Mouse (Mus musculus) kidney, embryonic 14.5 days (tissue): ENCODE measurements around the gene Arl4d. TPM values are rescaled to one million over a fixed set of nuclear protein-coding genes. Genes with fewer than 3 reads are reported as not detected.
A peak's percentile ranks its signal among the peaks of the same experiment; 100 is the strongest.

Experiments used
- ATAC-seq: fragments of 200-750 bp; cut with Nextera tagmentation; 2 replicates; pipeline ENCODE4 v1.8.0; 2017; ENCODE audit warnings: moderate number of reproducible peaks, mild to moderate bottlenecking, moderate TSS enrichment, moderate library complexity; ENCODE audit not compliant: low FRiP score, low TSS enrichment
- H3K27ac ChIP-seq: fragments of 300-500 bp; sonication (generic); 2 replicates; pipeline ENCODE4 v1.5.1; 2014; ENCODE audit warnings: low read depth, mild to moderate bottlenecking, low read length, moderate library complexity, mixed read lengths
- H3K27me3 ChIP-seq: fragments of 300-500 bp; sonication (generic); 2 replicates; pipeline ENCODE4 v1.6.1; 2014; ENCODE audit warnings: mild to moderate bottlenecking, low read length; ENCODE audit not compliant: control insufficient read depth, insufficient read depth
- H3K36me3 ChIP-seq: fragments of 300-500 bp; sonication (generic); 2 replicates; pipeline ENCODE4 v1.6.1; 2014; ENCODE audit warnings: low read length, mixed read lengths; ENCODE audit not compliant: control insufficient read depth, insufficient read depth
- H3K4me1 ChIP-seq: fragments of 300-500 bp; sonication (generic); 2 replicates; pipeline ENCODE4 v1.6.1; 2014; ENCODE audit warnings: low read length, mixed read lengths; ENCODE audit not compliant: control insufficient read depth, insufficient read depth
- H3K4me2 ChIP-seq: fragments of 300-500 bp; sonication (generic); replicated peaks from 2 replicates; pipeline ENCODE4 v1.6.1; 2014; ENCODE audit warnings: low read depth, mild to moderate bottlenecking, low read length
- H3K4me3 ChIP-seq: fragments of 300-500 bp; sonication (generic); 2 replicates; pipeline ENCODE4 v1.5.1; 2014; ENCODE audit warnings: mild to moderate bottlenecking, low read length
- H3K9ac ChIP-seq: fragments of 300-500 bp; sonication (generic); 2 replicates; pipeline ENCODE4 v1.6.1; 2014; ENCODE audit warnings: low read depth, mild to moderate bottlenecking, low read length, moderate library complexity
- H3K9me3 ChIP-seq: fragments of 300-500 bp; sonication (generic); 2 replicates; pipeline ENCODE4 v1.6.1; 2016; ENCODE audit warnings: low read length; ENCODE audit not compliant: control insufficient read depth
- WGBS: fragments of 180-500 bp; shearing (Covaris S2); extraction: QIAGEN DNeasy Blood & Tissue Kit; methylation state at CpG from one replicate; pipeline ENCODE4 v1.1.7; 2014; 5-methylcytosine and 5-hydroxymethylcytosine counted together
- polyA plus RNA-seq: library from polyadenylated mRNA; unstranded; fragments of >200 nt; fragmentation: Nextera tagmentation; extraction: Ambion mirVana; gene quantifications from 2 replicates; pipeline ENCODE4 v1.2.1, GENCODE M21; 2014

Gene Arl4d
- polyA plus RNA-seq, 1 experiment from 2014 or later: 2.4 TPM

DNA sequence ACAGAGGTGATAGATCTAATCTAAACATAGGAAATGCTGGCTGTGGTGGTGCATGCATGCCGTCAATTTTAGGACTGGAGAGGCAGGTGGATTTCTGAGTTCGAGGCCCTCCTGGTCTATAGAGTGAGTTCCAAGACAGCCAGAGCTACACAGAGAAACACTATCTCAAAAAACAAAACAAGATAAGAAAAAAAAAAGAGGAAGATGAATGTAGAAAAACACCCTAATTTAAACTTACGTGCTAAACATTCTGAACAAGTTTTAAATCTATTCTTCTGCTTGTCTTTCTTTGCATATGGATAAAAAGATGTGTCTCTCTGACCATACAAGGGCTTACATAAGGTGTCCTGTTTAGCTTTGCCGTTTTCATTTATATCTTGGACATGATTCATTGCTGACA, 5.9 kb downstream of the Arl4d start:
- WGBS: 73% methylated on average over 4 of the region's 4 CpGs
- ATAC-seq: no peak
- H3K4me1 ChIP-seq: peaks cover 16% of the 10 kb centered on the region

DNA sequence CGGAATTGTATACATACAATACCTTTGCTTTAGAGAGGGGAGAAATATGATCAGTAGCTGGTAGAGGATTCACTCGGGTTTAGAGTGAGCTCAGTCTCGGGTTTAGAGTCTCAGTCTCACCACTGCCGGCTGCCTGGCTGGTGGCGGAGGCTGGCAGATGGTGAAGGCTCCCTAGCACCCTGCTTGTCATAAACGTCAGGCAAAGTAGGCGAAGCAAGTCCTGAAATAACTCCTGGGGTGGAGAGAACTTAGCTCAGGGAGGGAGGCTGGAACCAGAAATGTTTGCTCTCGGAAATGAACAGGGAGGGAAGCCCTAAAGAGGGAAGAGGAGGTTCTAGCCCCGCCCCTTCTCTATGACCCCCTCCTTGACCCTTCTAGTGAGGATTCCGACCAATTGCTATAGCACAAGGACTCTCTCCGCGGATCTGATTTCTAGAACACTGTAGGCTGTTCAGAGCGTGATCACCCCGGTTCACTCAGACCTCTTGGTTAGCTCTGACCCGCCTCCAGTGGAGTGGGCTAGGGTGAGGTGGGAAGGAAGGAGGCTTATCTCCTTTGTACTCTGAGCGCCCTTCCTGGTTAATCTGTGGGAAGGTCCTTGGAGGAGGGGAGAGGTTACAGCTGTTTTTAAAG, 7.8 kb downstream of the Arl4d start:
- Histone ChIP-seq H3K36me3 (no peaks in the 10 kb centered on the region), H3K4me3 (no peak overlapping the region), H3K27me3 (no peaks in the 10 kb centered on the region), H3K4me1 (peaks cover 14% of the 10 kb centered on the region), H3K27ac (peak overlapping the region; percentile 69; the same call in 1 of the 2 replicates), H3K9me3 (no peaks in the 10 kb centered on the region), H3K9ac (no peak overlapping the region), H3K4me2 (peak overlapping the region; percentile 10; the same call in 1 of the 2 replicates)
- WGBS: 11% methylated on average over 16 of the region's 16 CpGs
- ATAC-seq: peak; percentile 67

More for the DNA sequence above, 5.9 kb downstream of the Arl4d start:
- H3K4me2 ChIP-seq: no peak overlapping the region
- no peaks in the 10 kb centered on the region for H3K9me3 ChIP-seq
- peaks cover 6% of the 10 kb centered on the region; the same call in 1 of the 2 replicates for H3K27me3 ChIP-seq
- no peak overlapping the region for H3K4me3 ChIP-seq
- no peak overlapping the region for H3K27ac ChIP-seq
- no peaks in the 10 kb centered on the region for H3K36me3 ChIP-seq
- H3K9ac ChIP-seq: no peak overlapping the region

DNA sequence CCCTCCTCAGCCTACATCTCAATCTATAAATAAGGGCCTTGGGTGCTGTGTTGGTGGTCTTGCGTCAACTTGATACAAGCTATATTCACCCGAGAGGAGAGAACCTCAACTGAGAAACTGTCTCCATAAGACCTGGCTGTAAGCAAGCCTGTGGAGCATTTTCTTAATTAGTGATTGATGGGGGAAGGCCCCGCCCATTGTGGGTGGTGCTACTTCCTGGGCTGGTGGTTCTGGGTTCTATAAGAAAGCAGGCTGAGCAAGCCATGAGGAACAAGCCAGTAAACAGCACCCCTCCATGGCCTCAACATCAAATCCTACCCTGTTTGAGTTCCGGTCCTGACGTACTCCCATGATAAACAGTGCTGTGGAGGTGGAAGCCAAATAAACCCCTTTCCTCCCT, 8.8 kb downstream of the Arl4d start:
- no peak for ATAC-seq
- no peak overlapping the region for H3K9ac ChIP-seq

DNA sequence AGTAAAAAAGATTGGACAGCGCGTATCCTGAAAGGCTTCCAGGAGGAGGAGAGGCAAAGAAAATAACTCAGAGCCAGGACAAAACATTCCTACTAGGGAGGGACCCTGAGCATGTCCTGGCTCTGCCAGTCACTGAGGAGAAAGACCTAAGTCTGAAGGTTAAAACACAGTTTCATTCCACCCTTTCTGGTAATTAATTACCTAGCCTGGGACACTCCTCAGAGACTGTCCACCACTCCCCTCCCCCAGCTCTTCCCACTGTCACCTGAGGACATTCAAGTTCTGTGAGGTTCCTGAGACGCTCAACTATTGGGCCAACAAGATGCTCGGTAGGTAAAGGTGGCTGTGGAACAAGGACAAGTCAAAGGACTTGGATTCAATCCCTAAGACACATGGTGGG, 10.0 kb downstream of the Arl4d start:
- Histone ChIP-seq H3K9ac (no peak overlapping the region), H3K36me3 (no peaks in the 10 kb centered on the region), H3K9me3 (no peaks in the 10 kb centered on the region), H3K4me1 (peaks cover 9% of the 10 kb centered on the region), H3K4me2 (no peak overlapping the region), H3K27ac (no peak overlapping the region), H3K27me3 (no peaks in the 10 kb centered on the region), H3K4me3 (no peak overlapping the region)
- 87% methylated on average over 4 of the region's 4 CpGs for whole genome bisulfite sequencing
- ATAC-seq: no peak

More for the DNA sequence above, 8.8 kb downstream of the Arl4d start:
- Histone ChIP-seq H3K4me3 (no peak overlapping the region), H3K4me1 (peaks cover 9% of the 10 kb centered on the region), H3K27ac (no peak overlapping the region), H3K9me3 (no peaks in the 10 kb centered on the region), H3K4me2 (no peak overlapping the region), H3K27me3 (no peaks in the 10 kb centered on the region), H3K36me3 (no peaks in the 10 kb centered on the region)
- WGBS: 91% methylated on average over 5 of the region's 5 CpGs

DNA sequence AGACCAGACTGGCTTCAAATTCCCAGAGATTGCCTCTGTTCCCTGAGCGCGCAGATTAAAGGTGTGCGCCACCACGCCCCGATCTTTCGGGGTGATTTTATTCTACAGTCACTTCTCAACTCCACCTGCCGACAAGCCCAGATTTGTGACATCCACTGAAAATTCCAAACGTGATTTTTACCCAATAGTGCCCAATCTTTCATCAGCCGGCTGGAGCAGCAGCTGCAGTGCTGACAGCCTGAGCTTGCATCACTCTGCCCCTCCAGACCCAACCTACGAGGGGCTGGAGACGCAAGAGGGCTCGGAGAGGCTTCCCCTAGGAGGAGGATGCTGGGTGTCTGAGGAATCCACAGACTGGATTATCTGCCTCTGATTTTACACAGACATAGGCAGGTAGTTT, 12.3 kb downstream of the Arl4d start:
- H3K4me1 ChIP-seq: peaks cover 9% of the 10 kb centered on the region
- H3K27ac ChIP-seq: no peak overlapping the region
- no peaks in the 10 kb centered on the region for H3K36me3 ChIP-seq
- no peak for ATAC-seq
- WGBS: 86% methylated on average over 12 of the region's 12 CpGs
- no peaks in the 10 kb centered on the region for H3K27me3 ChIP-seq
- no peak overlapping the region for H3K4me2 ChIP-seq
- no peak overlapping the region for H3K4me3 ChIP-seq
- H3K9ac ChIP-seq: no peak overlapping the region
- H3K9me3 ChIP-seq: no peaks in the 10 kb centered on the region

DNA sequence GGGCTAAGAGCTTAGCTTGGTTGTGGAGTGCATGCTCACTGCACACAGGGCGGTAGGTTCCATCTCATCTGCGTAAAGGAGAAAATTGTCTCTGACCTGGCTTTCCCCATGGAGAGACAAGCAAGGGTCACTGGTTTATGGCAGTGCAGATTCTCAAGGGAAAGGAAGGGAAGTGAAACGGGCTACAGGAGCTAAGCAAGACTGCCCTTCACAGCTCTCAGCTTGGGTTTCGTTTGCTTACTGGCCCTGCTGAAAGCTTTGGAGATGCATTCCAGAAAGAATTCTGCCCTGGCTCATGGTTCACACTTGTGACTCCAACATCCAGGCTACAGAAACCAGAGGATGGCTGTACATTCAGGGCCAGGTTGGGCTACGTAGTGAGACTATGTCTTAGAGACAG, 13.4 kb downstream of the Arl4d start:
- no peaks in the 10 kb centered on the region for H3K9me3 ChIP-seq
- H3K4me3 ChIP-seq: no peak overlapping the region
- no peaks in the 10 kb centered on the region for H3K27me3 ChIP-seq
- H3K4me2 ChIP-seq: no peak overlapping the region
- no peaks in the 10 kb centered on the region for H3K36me3 ChIP-seq
- ATAC-seq: no peak
- H3K9ac ChIP-seq: no peak overlapping the region
- WGBS: 30% methylated on average over 5 of the region's 5 CpGs
- H3K27ac ChIP-seq: no peak overlapping the region
- no peaks in the 10 kb centered on the region; the same call in 1 of the 2 replicates for H3K4me1 ChIP-seq

DNA sequence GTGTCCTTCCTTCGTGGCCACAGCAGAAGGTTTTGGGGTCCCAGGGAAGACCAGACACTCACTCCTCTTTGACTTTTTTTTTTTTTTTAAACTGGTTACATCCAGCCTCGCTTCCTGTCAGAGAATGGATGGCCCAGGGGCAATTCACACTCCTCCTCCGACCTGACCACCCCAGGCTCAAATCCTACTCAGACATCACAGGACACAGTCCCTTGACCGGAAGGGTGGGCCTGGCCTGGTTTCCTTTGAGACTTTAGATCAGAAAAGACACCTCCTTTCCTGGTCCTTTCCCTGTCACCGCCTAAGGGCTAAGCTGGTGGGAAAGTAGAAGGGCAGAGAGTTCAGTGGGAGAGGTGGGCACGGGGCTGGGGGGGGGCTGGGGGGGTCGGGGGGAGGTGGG, 14.6 kb downstream of the Arl4d start:
- Histone ChIP-seq H3K4me2 (no peak overlapping the region), H3K36me3 (no peaks in the 10 kb centered on the region), H3K27me3 (no peaks in the 10 kb centered on the region), H3K4me3 (no peak overlapping the region), H3K9me3 (no peaks in the 10 kb centered on the region), H3K27ac (no peak overlapping the region), H3K9ac (no peak overlapping the region), H3K4me1 (no peaks in the 10 kb centered on the region)
- ATAC-seq: no peak
- WGBS: 43% methylated on average over 5 of the region's 7 CpGs

DNA sequence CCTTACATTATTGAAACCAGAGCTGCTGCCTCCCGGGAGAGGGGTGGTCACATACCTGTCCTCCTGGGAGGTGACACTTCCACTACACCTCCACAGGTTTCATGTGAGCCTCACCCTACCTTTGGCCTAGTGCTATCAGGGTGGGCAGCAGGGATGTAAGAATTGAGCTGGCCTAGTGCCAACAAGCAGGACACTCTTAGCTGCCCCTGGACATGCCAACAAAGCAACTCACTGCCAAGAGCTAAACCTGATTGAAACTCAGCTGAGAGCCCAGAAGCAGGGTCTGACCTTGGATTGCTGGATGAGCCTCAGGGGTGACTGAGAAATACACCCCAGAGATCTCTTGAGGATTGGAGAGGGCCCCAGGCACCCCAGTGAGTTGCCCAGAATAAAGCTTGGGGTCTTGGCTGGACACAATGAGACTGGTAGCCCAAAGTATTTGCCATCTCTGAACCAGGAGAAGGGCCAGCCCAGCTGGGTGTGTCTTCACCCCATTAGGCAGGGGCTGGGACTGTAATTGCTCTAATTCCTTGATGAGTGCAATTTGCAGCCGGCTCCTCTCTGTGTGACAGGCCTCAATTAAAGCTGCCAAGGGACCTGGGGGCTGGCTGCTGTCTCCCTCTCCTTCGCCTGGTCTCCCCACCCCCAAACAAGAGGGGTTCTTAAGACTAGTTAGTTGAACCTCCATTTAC, 15.4 kb downstream of the Arl4d start:
- Histone ChIP-seq H3K27ac (no peak overlapping the region), H3K4me2 (no peak overlapping the region), H3K36me3 (no peaks in the 10 kb centered on the region), H3K4me3 (no peak overlapping the region), H3K27me3 (no peaks in the 10 kb centered on the region), H3K4me1 (no peaks in the 10 kb centered on the region), H3K9ac (no peak overlapping the region), H3K9me3 (no peaks in the 10 kb centered on the region)
- no peak for ATAC-seq
- WGBS: 38% methylated on average over 3 of the region's 3 CpGs

DNA sequence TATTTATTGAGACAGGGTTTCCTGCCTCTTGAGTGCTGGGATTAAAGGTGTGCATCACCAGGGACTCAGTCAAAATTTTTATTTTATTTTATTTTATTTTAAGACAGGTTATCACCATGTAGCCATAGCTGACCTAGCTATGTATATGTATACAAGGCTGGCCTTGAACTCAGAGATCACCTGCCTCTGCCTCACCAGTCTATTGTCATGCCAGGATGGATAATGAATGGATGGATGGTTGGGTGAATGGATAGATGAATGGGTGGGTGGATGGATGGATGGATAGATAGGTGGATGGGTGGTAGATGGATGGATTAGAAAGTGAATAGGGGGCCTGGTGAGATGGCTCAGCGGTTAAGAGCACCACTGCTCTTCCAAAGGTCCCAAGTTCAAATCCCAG, 16.6 kb downstream of the Arl4d start:
- 84% methylated on average over 1 of the region's 1 CpGs for WGBS
- no peak overlapping the region for H3K27ac ChIP-seq

More for the DNA sequence above, 16.6 kb downstream of the Arl4d start:
- no peak overlapping the region for H3K4me3 ChIP-seq
- H3K36me3 ChIP-seq: no peaks in the 10 kb centered on the region
- H3K9me3 ChIP-seq: no peaks in the 10 kb centered on the region
- no peaks in the 10 kb centered on the region for H3K4me1 ChIP-seq
- no peaks in the 10 kb centered on the region for H3K27me3 ChIP-seq
- H3K9ac ChIP-seq: no peak overlapping the region
- no peak overlapping the region for H3K4me2 ChIP-seq
- no peak for ATAC-seq
